Mouse (Mus musculus) cerebellum, postnatal 36 days (tissue): ENCODE data around the gene E2f3.

Experiments used
- DNase-seq, 2 experiments: peaks; one replicate each; pipeline ENCODE4 v3.0.0; 2021 to 2022; ENCODE audit warnings: mixed read lengths in 2 of 2

The E2f3 gene

GRCm38 (mm10) chr13:29913606-29914005, 72.3 kb downstream of the E2f3 start:
- no peak for DNase-seq

GRCm38 (mm10) chr13:29913061-29913460, 72.8 kb downstream of the E2f3 start:
- DNase-seq: no peak

- no peak for DNase-seq
Observed at GRCm38 (mm10) chr13:29912251-29912650, 73.6 kb downstream of the E2f3 start.

- DNase-seq: no peak
Observed at GRCm38 (mm10) chr13:29911141-29911540, 74.7 kb downstream of the E2f3 start.

GRCm38 (mm10) chr13:29908431-29908830, 77.4 kb downstream of the E2f3 start:
- no peak for DNase-seq

- DNase-seq: no peak
Observed at GRCm38 (mm10) chr13:29907995-29908394, 77.9 kb downstream of the E2f3 start.

GRCm38 (mm10) chr13:29906734-29907133, 79.1 kb downstream of the E2f3 start:
- DNase-seq: no peak

- no peak for DNase-seq
Observed at GRCm38 (mm10) chr13:29903341-29903740, 82.5 kb downstream of the E2f3 start.

GRCm38 (mm10) chr13:29902676-29903075, 83.2 kb downstream of the E2f3 start:
- DNase-seq: no peak

GRCm38 (mm10) chr13:29901641-29902040, 84.2 kb downstream of the E2f3 start:
- no peak for DNase-seq

- no peak for DNase-seq
Observed at GRCm38 (mm10) chr13:29866780-29867179, 119.1 kb downstream of the E2f3 start.

- no peak for DNase-seq
Observed at GRCm38 (mm10) chr13:29864331-29864730, 121.5 kb downstream of the E2f3 start.

- no peak for DNase-seq
Observed at GRCm38 (mm10) chr13:29860087-29860486, 125.8 kb downstream of the E2f3 start.

- peak in 1 of 2 experiments; percentile 39 for DNase-seq
Observed at GRCm38 (mm10) chr13:29857436-29857835, 128.4 kb downstream of the E2f3 start.
